Mouse (Mus musculus) ES-E14 (cell line): Measurements from ENCODE around the gene Gm36028. TPM values are rescaled to one million over a fixed set of nuclear protein-coding genes. Genes with fewer than 3 reads are reported as not detected.

Experiments used
- DNase-seq: peaks from one replicate; pipeline ENCODE4 v3.0.0-alpha.2; 2013; ENCODE audit warnings: low read depth, low spot score
- H3K27ac ChIP-seq: 2 replicates; pipeline ENCODE4 v1.5.1; 2012; ENCODE audit warnings: low read depth, mild to moderate bottlenecking, low read length, moderate library complexity, mixed read lengths; ENCODE audit not compliant: poor library complexity, insufficient read depth, severe bottlenecking
- H3K36me3 ChIP-seq: 2 replicates; pipeline ENCODE4 v1.6.1; 2012; ENCODE audit warnings: mild to moderate bottlenecking, low read length, moderate library complexity, mixed read lengths; ENCODE audit not compliant: control insufficient read depth, poor library complexity, insufficient read depth, severe bottlenecking
- H3K4me1 ChIP-seq, 2 experiments: fragments of 150-350 bp in 1 of 2; sonication (generic) in 1 of 2; 2 replicates each; pipeline ENCODE4 v1.6.1; 2012; ENCODE audit warnings: low read length in 2 of 2, mild to moderate bottlenecking in 1 of 2, mixed read lengths in 1 of 2; ENCODE audit not compliant: control insufficient read depth in 2 of 2, insufficient read depth in 2 of 2, poor library complexity in 1 of 2
- H3K4me3 ChIP-seq, 2 experiments: fragments of 150-350 bp in 1 of 2; sonication (generic) in 1 of 2; 2 replicates each; pipeline ENCODE4 v1.5.1; 2012; ENCODE audit warnings: low read length in 2 of 2, low read depth in 1 of 2, mild to moderate bottlenecking in 1 of 2, mixed read lengths in 1 of 2; ENCODE audit not compliant: insufficient read depth in 1 of 2, poor library complexity in 1 of 2, severe bottlenecking in 1 of 2
- H3K9ac ChIP-seq: 2 replicates; pipeline ENCODE4 v1.6.1; 2012; ENCODE audit warnings: low read depth, mild to moderate bottlenecking, low read length, mixed read lengths; ENCODE audit not compliant: poor library complexity, insufficient read depth, severe bottlenecking
- H3K9me3 ChIP-seq: fragments of 150-350 bp; sonication (generic); 2 replicates; pipeline ENCODE4 v1.6.1; 2012; ENCODE audit warnings: low read depth, mild to moderate bottlenecking, low read length; ENCODE audit not compliant: control insufficient read depth, insufficient read depth
- CHD2 ChIP-seq: IDR thresholded peaks from 2 replicates; pipeline ENCODE4 v1.6.1; 2014; ENCODE audit warnings: mild to moderate bottlenecking, low read depth, low read length, inconsistent platforms
- HCFC1 ChIP-seq: IDR thresholded peaks from 2 replicates; pipeline ENCODE4 v1.6.1; 2012; ENCODE audit warnings: low read length, inconsistent platforms, borderline replicate concordance; ENCODE audit not compliant: insufficient read depth
- MAFK ChIP-seq: IDR thresholded peaks from 2 replicates; pipeline ENCODE4 v1.6.1; 2014; ENCODE audit warnings: mild to moderate bottlenecking, low read depth, low read length, inconsistent platforms; ENCODE audit not compliant: insufficient read depth
- ZC3H11A ChIP-seq: IDR thresholded peaks from 2 replicates; pipeline ENCODE4 v1.6.1; 2012; ENCODE audit warnings: low read depth, mild to moderate bottlenecking, inconsistent platforms, low read length, borderline replicate concordance
- ZNF384 ChIP-seq: IDR thresholded peaks from 2 replicates; pipeline ENCODE4 v1.6.1; 2012; ENCODE audit warnings: low read depth, low read length, inconsistent platforms
- in situ Hi-C, 2 experiments: fragments of 600-800 bp; cut with MboI; formaldehyde crosslinking; loops; one replicate each; pipeline ENCODE4 v1.15.1; 2025; ENCODE audit warnings: low sequenced_read_pairs in 2 of 2, inconsistent platforms in 1 of 2; ENCODE audit not compliant: unreplicated experiment in 2 of 2
- total RNA-seq: library from RNA; depleted of rRNA; stranded (reverse); fragments of 300-350 nt; gene quantifications from 2 replicates; pipeline ENCODE4 v1.2.3, GENCODE M21; 2012; rRNA removed

The Gm36028 gene
- not detected in 2 replicates for total RNA-seq

- Histone ChIP-seq H3K9me3 (no peaks in the 10 kb centered on the region), H3K9ac (no peak within 1 kb of the TSS), H3K36me3 (no peaks in the 10 kb centered on the region), H3K4me3 (no peak within 1 kb of the TSS), H3K27ac (no peak within 1 kb of the TSS), H3K4me1 (no peaks in the 10 kb centered on the region)
- no peak for TF ChIP-seq HCFC1
- TF ChIP-seq MAFK, result no peak
- no peak for TF ChIP-seq ZC3H11A
- no peak for TF ChIP-seq CHD2
- no peak for TF ChIP-seq ZNF384
- in situ Hi-C loops, result no loop called here
- DNase-seq, result no peak
Observed at GRCm38 (mm10) chr16:37861029-37861428, at the start of gene Gm36028. Gene Gm36028 (minus strand): TSS chr16:37861146.

- no peaks in the 10 kb centered on the region for H3K36me3 ChIP-seq
- in situ Hi-C loops, result no loop called here
- TF ChIP-seq HCFC1 (no peak), MAFK (no peak), CHD2 (no peak), ZNF384 (no peak)
Observed at GRCm38 (mm10) chr16:37906456-37906855, 45.5 kb upstream of the Gm36028 start.

GRCm38 (mm10) chr16:37901318-37901717, 40.4 kb upstream of the Gm36028 start:
- no peaks in the 10 kb centered on the region for H3K9me3 ChIP-seq
- no peak for DNase-seq
- TF ChIP-seq CHD2, result no peak
- TF ChIP-seq HCFC1, result no peak
- TF ChIP-seq ZC3H11A, result no peak
- TF ChIP-seq ZNF384, result no peak
- no peak for TF ChIP-seq MAFK
- in situ Hi-C loops, result no loop called here
- H3K36me3 ChIP-seq, result no peaks in the 10 kb centered on the region
- H3K4me1 ChIP-seq, result no peaks in the 10 kb centered on the region
- no peak overlapping the region for H3K9ac ChIP-seq
- H3K4me3 ChIP-seq, result no peak overlapping the region
- no peak overlapping the region for H3K27ac ChIP-seq

More at GRCm38 (mm10) chr16:37906456-37906855, 45.5 kb upstream of the Gm36028 start:
- no peak for DNase-seq
- H3K4me3 ChIP-seq, result no peak overlapping the region
- no peaks in the 10 kb centered on the region for H3K4me1 ChIP-seq
- H3K9ac ChIP-seq, result no peak overlapping the region
- H3K9me3 ChIP-seq, result no peaks in the 10 kb centered on the region
- H3K27ac ChIP-seq, result no peak overlapping the region

GRCm38 (mm10) chr16:37899357-37899756, 38.4 kb upstream of the Gm36028 start:
- Histone ChIP-seq H3K9ac (no peak overlapping the region), H3K27ac (no peak overlapping the region), H3K9me3 (no peaks in the 10 kb centered on the region), H3K4me3 (no peak overlapping the region), H3K36me3 (no peaks in the 10 kb centered on the region), H3K4me1 (no peaks in the 10 kb centered on the region)
- no peak for DNase-seq
- in situ Hi-C loops, result no loop called here
- TF ChIP-seq ZNF384, result no peak
- no peak for TF ChIP-seq CHD2
- no peak for TF ChIP-seq MAFK
- no peak for TF ChIP-seq HCFC1
- TF ChIP-seq ZC3H11A, result no peak

- no peaks in the 10 kb centered on the region for H3K36me3 ChIP-seq
- no peak overlapping the region for H3K27ac ChIP-seq
- H3K4me1 ChIP-seq, result no peaks in the 10 kb centered on the region
- no peak overlapping the region for H3K9ac ChIP-seq
- no peaks in the 10 kb centered on the region for H3K9me3 ChIP-seq
- no peak for DNase-seq
- H3K4me3 ChIP-seq, result no peak overlapping the region
- no peak for TF ChIP-seq MAFK
- no peak for TF ChIP-seq HCFC1
- TF ChIP-seq ZNF384, result no peak
- no peak for TF ChIP-seq ZC3H11A
- TF ChIP-seq CHD2, result no peak
- in situ Hi-C loops, result no loop called here
Observed at GRCm38 (mm10) chr16:37898790-37899189, 37.8 kb upstream of the Gm36028 start.
